Mouse (Mus musculus): ENCODE measurements around the gene Tsc2. TPM values are rescaled to one million over a fixed set of nuclear protein-coding genes. Genes with fewer than 3 reads are reported as not detected.

The Tsc2 gene
- total RNA-seq, 2 experiments from 2014 or later: 150 to 186 TPM

DNA sequence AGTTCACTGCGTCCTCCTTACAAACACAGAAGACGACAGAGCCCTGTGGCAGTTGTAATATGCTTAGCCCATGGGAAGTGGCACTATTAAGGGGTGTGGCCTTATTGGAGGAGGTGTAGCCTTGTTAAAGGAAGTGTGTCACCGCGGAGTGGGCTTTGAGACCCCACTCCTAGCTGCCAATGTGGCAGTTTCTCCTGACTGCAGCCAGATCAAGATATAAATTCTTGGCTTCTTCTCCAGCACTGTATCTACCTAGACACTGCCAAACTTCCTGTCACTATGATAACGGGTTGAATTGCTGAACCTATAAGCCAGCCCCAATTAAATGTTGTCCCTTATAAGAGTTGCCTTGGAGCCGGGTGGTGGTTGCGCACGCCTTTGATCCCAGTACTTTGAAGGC is 7.0 kb downstream of the Tsc2 start:
- DNase-seq (ENCODE audit: extremely low spot score in 1 of 2, low spot score in 1 of 2): no peak

DNA sequence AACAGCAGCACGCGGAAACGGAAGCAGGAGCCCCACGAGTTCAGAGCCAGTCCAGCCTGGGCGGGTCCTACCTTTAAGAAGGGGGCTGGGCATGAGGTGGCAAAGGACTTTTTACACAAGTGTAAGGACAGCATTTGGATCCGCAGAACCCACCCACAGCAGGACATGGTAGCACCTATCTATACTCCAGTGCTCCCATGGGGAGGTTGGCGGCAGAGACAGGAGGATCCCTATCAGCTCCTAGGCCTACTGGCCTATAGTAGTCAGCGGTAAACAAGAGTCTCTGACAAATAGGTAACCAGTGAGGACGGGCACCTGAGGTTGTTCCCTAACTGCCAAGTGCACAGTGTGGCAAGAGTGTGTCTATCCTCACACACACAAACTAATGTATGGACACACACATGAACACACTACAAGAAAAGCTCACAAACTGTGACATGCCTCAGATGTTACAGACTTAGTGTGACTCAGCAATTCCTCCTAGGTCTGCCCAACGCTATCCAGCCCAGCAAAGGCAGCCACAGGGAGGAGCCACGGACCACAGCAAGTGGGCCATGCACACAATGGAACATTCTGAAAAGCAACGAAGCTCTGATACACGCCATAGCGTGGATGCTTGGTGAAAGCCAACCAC is 14.8 kb downstream of the Tsc2 start:
- DNase-seq (ENCODE audit: extremely low spot score in 1 of 2, low spot score in 1 of 2): no peak

DNA sequence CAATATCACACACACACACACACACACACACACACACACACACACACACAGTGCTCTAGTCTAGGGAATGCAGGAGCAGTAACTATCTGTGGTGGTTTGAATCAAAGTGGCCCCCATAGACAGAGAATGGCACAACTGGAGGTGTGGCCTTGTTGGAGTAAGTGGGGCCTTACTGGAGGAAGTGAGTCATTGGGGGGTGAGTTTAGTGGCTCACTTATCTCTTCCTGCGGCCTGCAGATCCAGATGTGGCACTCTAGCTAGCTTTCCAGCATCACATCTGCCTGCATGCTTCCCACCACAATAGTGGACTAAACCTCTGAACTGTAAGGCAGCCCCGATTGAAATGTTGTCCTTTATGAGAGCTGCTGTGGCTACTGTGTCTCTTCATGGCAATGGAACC is 21.7 kb downstream of the Tsc2 start:
- no peak for DNase-seq (ENCODE audit: extremely low spot score in 1 of 2, low spot score in 1 of 2)

DNA sequence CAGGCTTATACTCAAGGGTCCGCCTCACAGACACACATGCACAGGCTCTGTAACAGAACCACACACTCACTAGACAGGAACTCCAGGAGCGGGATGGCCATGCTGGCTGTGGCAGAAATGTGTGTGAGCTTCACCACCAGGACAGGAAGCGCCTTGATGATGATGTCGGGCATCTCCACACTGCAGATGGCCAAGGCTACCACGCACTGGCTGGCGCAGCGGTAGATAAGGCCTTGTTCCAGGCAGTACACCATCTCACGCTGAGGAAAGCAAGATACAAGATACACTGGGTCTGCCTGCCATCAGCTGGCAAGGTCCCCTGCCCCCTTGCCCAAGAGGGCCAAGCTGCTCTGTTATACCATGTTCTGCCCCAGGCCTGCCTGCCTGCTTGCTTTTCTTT is 23.6 kb downstream of the Tsc2 start:
- no peak for DNase-seq (ENCODE audit: extremely low spot score in 1 of 2, low spot score in 1 of 2)

DNA sequence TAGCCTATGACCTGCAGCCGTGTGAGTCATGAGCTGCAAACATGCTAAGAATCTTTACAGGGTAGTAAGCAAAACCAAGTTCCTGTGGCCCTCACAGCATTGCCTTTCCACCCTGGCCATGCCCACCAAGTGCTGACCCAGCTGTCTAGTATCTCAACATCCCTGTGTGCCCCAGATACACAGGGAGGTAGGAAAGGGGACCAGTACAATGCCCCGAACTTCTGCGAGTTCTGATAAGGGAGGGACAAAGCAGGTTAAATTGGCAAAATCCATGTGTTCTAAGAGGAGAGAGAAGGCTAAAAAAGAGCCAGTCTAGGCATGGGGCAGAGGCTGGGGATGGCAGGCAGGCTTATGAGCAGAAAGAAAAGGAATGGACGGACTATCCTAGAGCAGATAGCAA is 24.1 kb downstream of the Tsc2 start:
- no peak for DNase-seq (ENCODE audit: extremely low spot score in 1 of 2, low spot score in 1 of 2)

DNA sequence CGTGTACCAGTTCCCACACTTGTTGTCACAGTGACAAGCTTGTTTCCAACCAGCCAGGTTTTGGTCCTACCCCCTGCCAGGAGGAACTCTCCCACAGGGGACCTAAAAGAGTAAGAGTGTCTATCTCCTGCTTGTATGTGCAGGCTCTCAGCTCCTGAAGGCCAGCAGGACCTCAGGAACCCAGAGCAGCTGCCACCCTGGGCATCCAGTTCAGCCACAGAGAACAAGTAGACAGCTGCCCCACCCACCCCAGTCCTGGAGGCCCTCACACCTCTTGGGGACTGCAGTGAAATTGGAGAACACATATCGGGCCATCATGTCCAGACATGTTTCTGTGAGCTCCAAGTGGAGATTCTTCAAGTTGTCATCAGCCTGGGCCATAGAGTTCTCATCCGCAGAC is 27.9 kb downstream of the Tsc2 start:
- no peak for DNase-seq (ENCODE audit: extremely low spot score in 1 of 2, low spot score in 1 of 2)

DNA sequence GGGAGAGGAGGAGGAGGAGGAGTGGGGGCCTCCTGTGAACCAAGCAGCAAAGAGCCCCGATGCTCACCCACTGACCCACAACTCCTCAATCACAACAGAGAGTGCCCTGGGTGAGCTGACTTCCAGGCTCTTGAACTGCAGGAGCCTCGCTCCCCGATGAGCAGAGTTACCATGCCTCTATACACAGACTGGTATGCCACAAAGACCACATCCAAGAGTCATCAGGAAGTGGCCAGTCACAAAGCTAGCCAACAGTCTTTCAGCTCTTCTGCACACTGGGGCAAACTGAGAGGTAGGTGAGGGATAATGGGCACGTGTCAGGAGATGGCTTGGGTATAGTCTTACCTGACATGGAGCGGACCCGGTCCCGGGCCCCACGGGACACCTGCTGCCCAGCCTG is 28.5 kb downstream of the Tsc2 start:
- DNase-seq (ENCODE audit: extremely low spot score in 1 of 2, low spot score in 1 of 2): no peak

DNA sequence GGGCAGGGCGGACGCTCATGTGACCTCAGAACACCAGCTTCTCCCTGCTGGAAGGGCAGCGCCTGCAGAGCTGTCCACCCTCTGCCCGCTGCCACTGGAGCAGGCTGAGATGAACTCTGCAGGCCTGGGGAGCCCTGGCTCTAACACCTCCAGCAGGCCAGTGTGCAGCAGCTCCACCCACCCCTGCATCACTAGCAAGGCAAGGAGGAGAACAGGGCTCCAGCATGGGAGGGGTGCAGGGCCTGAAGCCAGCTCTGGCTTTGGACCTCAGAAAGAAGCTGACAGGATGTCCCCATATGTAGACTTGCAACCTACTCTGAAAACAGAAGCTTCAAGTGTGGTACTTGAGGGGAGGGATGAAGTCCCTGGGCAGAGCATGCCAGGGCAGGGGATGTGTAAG is 31.9 kb downstream of the Tsc2 start:
- DNase-seq (ENCODE audit: extremely low spot score in 1 of 2, low spot score in 1 of 2): no peak

DNA sequence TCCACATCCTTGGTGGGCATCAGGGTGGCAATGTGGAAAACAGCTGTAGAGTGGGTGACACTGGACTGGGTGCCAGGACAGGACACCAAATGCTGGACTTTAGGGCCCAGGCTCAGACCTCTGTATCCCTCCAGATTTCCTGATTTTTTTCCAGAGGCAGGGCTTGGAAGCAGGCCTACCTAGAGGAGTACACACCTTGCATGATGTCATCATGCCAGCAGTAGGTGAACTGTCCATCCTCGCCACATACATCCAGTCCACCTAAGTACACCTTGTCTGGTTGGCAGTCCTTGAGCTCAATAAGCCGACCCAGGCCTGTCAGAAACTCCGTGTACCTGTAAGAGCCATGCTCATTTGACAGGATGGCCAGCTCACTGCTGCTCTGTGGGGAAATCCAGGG is 34.4 kb downstream of the Tsc2 start:
- no peak for DNase-seq (ENCODE audit: extremely low spot score in 1 of 2, low spot score in 1 of 2)

DNA sequence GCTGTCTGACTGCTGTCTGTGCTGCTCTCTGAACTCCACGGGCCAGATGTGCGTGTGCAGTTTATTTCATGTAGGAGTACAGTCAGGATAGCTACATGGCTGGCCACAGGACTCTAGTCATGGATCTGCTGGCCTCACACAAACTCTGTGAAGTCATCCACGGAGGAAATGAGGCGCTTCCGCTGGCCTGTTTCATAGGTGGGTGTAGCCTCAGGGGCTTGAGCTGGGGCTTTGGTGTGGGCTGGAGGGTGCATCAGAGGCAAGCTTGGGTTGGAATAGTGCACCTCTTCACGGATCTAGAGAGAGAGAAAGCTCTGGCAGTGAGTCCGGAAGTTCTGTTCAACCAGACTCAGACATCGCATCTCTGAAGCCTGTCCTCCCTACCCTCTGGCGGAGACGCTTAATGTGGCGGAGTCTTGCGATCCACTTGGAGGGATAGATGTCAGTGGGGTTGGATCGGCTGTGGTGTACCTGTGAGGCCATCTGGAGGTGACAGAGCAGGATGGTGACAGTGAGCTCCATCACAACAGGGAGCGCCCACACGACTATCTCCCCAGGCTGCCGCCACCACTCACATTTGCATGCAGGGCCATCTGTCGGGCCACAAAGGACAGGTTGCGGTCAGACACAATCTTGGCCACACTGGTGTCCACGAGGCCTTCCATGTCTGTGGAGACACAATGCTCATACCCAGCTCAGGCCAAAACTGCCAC is 35.8 kb downstream of the Tsc2 start:
- no peak for DNase-seq (ENCODE audit: extremely low spot score in 1 of 2, low spot score in 1 of 2)

DNA sequence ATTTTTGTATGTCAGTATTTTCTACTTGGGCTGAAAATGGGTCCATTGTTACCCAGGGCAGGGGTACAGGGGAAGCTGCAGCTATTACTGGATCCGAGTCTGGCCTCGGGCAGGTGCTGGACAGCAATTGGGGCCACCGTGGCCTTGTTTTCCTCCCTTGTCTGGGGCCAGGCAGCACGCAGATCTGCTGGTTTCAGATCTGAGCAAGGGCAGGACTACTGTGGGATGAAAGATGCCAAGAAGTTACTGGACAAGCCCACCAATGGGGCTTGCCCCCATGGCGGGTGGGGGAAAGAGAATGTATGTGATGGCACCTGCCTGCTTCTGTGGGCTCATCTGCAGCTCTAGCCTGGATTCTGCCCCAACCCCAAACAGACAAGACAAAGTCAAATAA is 36.4 kb downstream of the Tsc2 start:
- no peak for DNase-seq (ENCODE audit: extremely low spot score in 1 of 2, low spot score in 1 of 2)

DNA sequence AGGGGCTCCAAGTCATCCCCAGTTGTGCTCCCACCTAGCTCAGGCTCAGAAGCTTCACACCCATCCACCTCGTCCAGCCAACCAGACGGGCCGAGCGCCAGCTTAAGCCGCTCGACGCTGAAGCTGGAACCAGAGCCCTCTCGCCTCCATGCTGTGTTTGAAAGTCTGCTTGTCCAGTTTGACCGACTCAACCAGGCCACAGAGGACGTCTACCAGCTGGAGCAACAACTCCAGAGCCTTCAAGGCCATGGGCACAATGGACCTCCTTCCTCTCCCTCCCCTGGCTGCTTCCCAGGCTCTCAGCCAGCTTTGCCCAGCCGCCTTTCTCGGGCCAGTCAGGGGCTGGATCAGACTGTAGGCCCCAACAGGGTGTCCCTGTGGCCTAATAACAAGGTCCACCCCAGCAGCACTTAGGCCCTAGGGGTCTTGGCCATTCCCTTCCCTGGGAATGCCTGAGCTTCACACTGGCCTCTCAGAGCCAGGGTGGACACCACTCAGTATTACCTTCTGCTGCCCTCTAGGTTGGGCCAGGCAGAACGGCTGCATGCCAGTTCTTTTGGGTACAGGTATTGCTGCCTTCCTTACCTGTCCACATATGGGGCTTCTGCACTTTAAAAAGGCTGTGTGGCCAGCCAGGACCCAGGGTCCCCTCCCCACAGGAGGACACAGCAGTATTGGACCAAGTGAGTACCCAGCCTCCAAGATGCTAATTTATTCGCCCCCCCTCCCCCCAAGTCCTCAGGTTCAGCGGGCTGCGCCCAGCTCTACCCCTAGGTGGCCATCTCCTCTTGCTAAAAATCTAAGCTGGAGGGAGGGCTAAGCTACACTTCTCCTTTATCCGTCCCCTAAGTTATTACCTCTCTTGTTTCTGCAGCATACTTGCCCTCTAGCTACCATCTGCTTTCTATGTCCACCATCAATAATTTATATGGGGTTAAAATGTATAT is 37.0 kb downstream of the Tsc2 start:
- no peak for DNase-seq (ENCODE audit: extremely low spot score in 1 of 2, low spot score in 1 of 2)

DNA sequence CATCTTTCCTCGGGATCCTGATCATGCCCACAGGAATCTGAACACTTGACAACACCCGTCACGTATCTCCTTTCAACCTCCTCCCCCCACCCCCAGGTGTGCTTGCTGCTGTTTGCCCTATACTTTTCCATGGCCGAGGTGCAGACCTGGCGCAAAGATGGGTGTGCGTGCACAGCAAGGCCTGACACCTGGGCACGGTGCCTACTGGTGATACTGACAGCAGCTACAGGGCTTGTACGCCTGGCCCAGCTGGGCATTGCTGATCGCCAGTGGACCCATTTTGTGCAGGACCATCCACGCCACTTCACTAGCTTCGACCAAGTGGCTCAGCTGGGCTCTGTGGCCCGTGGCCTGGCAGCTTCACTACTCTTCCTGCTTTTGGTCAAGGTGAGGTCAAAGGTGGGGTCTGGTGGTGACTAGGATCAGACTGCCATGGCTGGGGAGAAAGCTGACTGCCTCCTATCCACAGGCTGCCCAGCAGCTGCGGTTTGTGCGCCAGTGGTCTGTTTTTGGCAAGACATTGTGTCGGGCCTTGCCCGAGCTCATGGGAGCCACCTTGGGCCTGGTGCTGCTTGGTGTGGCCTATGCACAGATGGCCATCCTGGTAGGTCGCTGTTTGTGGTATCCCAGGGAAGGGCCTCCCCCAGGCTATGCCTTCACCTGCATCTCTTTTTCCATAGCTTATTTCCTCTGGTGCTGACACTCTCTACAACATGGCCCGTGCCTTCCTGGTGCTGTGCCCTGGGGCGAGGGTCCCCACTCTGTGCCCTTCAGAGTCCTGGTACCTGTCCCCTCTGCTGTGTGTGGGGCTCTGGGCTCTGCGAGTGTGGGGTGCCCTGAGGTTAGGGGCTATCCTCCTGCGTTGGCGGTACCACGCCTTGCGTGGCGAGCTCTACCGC is 38.2 kb downstream of the Tsc2 start:
- DNase-seq (ENCODE audit: extremely low spot score in 1 of 2, low spot score in 1 of 2): no peak

DNA sequence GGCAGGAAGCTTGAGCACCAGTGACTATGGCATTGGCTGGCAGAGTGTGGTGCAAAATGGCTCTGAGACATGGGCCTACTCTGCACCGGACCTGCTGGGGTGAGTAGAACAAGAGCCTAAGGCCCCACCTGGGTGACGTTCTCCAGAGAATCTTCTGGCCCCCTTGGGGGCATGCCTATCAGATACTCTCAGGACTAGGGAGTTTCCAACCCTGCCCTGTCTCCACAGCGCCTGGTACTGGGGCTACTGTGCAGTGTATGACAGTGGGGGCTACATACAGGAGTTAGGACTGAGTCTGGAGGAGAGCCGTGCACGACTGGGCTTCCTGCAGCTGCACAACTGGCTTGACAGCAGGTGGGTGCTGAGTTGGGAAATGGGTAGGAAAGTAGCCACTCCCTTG is 39.2 kb downstream of the Tsc2 start:
- DNase-seq (ENCODE audit: extremely low spot score in 1 of 2, low spot score in 1 of 2): no peak

DNA sequence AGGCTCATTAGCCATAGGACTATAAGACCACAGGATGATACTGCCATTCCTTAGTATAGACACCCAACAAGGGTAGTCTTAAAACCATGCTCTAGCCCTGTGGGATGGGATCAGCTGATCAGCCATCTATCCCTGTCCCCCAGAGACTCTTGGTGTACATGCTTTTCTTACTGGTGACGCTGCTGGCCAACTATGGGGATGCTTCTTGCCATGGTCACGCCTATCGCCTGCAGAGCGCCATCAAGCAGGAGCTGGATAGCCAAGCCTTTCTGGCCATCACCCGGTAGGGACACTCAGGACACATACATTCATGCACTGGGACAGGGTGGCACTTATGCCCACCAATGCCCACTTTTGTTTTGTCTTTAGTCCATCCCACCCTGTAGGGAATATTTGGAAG is 40.7 kb downstream of the Tsc2 start:
- DNase-seq (ENCODE audit: extremely low spot score in 1 of 2, low spot score in 1 of 2): no peak

DNA sequence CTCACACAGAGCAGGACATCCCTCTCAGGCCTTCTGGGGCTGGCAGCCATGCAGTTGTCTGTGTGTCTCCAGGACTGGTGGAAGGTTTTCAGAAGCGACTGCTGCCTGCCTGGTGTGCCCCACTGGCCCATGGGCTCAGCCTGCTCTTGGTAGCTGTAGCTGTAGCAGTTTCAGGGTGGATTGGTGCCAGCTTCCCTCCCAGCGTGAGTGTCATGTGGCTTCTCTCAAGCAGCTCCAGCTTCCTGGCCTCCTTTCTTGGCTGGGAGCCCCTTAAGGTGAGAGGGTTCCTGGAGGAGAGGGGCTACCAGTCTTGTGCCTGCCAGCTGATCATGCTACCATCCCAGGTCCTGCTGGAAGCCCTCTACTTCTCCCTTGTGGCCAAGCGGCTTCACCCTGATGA is 41.5 kb downstream of the Tsc2 start:
- no peak for DNase-seq (ENCODE audit: extremely low spot score in 1 of 2, low spot score in 1 of 2)

DNA sequence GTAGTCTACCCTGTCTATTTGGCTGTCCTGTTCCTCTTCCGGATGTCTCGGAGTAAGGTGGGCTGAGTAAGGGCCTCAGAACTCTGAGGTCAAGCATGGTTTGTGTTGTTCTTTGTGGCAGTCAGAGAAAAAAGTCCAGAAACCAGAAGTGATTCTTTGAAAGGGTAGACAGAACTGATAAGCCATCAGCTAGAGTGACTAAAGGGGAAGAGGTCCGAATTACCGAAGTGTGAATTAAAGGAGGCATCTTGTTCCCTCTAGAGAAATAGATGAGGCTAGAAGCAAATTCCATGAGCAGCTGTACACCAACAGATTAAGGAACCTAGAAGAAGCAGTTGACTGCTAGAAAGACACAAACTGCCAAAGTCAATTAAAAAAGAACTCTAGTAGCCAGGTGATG is 45.9 kb downstream of the Tsc2 start:
- no peak for DNase-seq (ENCODE audit: extremely low spot score in 1 of 2, low spot score in 1 of 2)

DNA sequence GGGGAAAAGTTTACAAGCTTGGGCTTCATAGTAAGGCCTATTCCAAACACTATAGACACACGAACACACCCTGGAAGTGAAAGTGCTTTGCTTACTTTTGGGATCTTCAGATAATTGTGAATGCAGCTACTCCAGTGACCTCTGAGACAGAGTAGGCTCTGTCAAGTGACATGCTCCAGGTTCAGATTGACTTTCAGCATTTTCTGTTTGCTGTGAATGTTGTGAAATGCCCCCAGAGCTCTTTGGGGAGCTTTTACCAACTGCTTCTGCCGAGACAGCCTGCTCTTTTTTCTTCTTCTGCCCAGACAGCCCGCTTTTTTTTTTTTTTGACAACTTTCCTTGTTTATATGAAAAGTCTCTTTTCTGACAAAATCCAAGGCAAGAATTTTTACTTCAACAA is 47.9 kb downstream of the Tsc2 start:
- DNase-seq (ENCODE audit: extremely low spot score in 1 of 2, low spot score in 1 of 2): no peak

DNA sequence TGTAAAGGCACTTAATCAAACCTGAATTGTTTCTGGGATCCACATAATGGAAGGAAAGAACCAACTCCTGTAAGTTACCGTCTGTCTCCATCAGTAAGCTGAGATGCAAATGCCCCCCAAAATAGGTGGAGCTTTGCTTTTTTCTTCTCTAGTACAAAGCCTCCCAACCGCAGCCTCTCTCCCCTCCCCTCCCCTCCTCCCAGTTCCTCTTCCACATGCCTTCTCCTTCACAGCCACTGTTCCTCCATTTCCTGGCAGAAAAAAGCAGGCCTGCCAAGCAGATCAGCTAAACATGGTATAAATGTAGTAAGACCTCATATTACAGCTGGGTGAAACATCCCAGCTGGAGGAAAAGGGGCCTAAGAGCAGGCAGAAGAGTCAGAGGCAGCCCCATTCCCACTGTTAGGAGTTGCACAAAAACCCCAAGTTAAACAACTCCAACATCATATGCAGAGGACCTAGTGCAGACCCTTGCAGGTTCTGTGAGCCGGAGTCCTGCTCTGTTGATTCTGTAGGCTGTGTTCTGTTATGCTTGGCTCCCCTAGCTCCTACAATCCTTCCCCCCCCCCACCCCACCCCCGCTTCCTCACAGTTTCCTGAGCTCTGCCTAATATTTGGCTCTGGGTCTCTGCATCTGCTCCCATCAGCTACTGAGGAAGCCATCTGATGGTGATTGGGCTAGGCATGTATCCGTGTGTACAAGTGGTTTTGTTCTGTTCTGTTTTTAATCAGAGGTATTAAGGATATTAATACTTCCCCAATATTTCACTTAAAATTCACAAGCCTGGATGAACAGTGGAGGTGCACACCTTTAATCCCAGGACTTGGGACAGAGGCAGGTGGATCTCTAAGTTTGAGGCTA is 48.6 kb downstream of the Tsc2 start:
- DNase-seq (ENCODE audit: extremely low spot score in 1 of 2, low spot score in 1 of 2): no peak

DNA sequence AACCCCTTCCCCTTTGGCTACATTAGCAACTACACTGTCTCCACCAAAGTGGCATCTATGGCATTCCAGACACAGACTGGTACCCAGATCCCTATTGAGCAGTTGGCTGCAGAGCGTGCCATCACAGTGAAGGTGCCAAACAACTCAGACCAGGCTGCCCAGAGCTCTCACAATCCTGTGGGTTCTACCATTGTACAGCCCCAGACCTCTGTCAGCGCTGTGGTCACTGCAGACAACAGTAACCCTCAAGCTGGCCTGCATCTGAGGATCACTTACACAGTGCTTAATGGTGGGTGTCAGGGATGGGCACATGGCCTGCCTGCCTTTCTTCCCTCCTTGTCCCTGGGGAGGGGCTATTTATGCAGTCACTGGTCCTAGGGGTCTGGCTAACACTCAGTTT is 52.1 kb downstream of the Tsc2 start:
- DNase-seq (ENCODE audit: extremely low spot score in 1 of 2, low spot score in 1 of 2): no peak
